Mouse (Mus musculus) gastrocnemius, postnatal 14 days (tissue): ENCODE data around the gene St3gal3. TPM values are rescaled to one million over a fixed set of nuclear protein-coding genes. Genes with fewer than 3 reads are reported as not detected.
A peak's percentile ranks its signal among the peaks of the same experiment; 100 is the strongest.

Experiments
- DNase-seq: peaks from one replicate; pipeline ENCODE4 v3.0.0; 2021; ENCODE audit warnings: mixed read lengths
- intact Hi-C: fragments of 180-260 bp; cut with DNase I; formaldehyde crosslinking; loops from one replicate; pipeline ENCODE4 v1.15.1; 2025; ENCODE audit warnings: low total_unique reads
- long read RNA-seq, 2 experiments: library from polyadenylated mRNA; stranded (forward); transcript quantifications; one replicate each; pipeline ENCODE4 v2.0.0; 2021
- total RNA-seq, 2 experiments: library from RNA; stranded (reverse); gene quantifications; 2 replicates each; pipeline ENCODE4 v1.2.3; 2021

Gene St3gal3
- total RNA-seq, result 10 to 100 TPM; 50.0 to 56.1 TPM
- long read RNA-seq, experiment 1, transcript St3gal3-201 (12 exons, 2,549 nt), result major isoform, 13 of 34 reads
- long read RNA-seq, experiment 1, partial matches to known transcripts, result 6 of 34 reads
- long read RNA-seq, experiment 1, other reads (novel, unspliced or antisense), result 12 of 34 reads
- long read RNA-seq, experiment 2, transcript St3gal3-201 (12 exons, 2,549 nt), result major isoform, 23 of 40 reads
- long read RNA-seq, experiment 2, partial matches to known transcripts, result 6 of 40 reads
- long read RNA-seq, experiment 2, other reads (novel, unspliced or antisense), result 8 of 40 reads

GRCm38 (mm10) chr4:118134485-118135365 lies at the start of gene St3gal3:
St3gal3 (minus strand) TSS chr4:118134914.
- DNase-seq, result peak; percentile 100
- intact Hi-C loops, result no loop called here

GRCm38 (mm10) chr4:118180301-118181080 lies 45.8 kb upstream of the St3gal3 start:
- intact Hi-C loops, result no loop called here
- DNase-seq, result no peak

GRCm38 (mm10) chr4:118179467-118180300 lies 45.0 kb upstream of the St3gal3 start, which contains the start of gene Kdm4a:
Kdm4a (minus strand) TSS chr4:118180043.
- DNase-seq, result peak; percentile 94
- intact Hi-C loops, result no loop called here

- intact Hi-C loops, result no loop called here
- DNase-seq, result no peak
These were observed 44.3 kb upstream of the St3gal3 start for GRCm38 (mm10) chr4:118178952-118179466.

GRCm38 (mm10) chr4:118172461-118172860 lies 37.7 kb upstream of the St3gal3 start:
- intact Hi-C loops, result no loop called here

GRCm38 (mm10) chr4:118171006-118171405 lies 36.3 kb upstream of the St3gal3 start:
- intact Hi-C loops, result no loop called here

More at GRCm38 (mm10) chr4:118172461-118172860, 37.7 kb upstream of the St3gal3 start:
- DNase-seq, result no peak

GRCm38 (mm10) chr4:118162123-118162522 lies 27.4 kb upstream of the St3gal3 start:
- no peak for DNase-seq
- intact Hi-C loops, result no loop called here

More at GRCm38 (mm10) chr4:118171006-118171405, 36.3 kb upstream of the St3gal3 start:
- DNase-seq, result no peak

GRCm38 (mm10) chr4:118157666-118158065 lies 23.0 kb upstream of the St3gal3 start:
- DNase-seq, result no peak
- intact Hi-C loops, result no loop called here

GRCm38 (mm10) chr4:118156559-118156958 lies 21.8 kb upstream of the St3gal3 start:
- DNase-seq, result no peak
- intact Hi-C loops, result no loop called here

GRCm38 (mm10) chr4:118154889-118155288 lies 20.2 kb upstream of the St3gal3 start:
- intact Hi-C loops, result no loop called here
- DNase-seq, result no peak

- peak; percentile 81 for DNase-seq
- intact Hi-C loops, result no loop called here
These were observed 17.5 kb upstream of the St3gal3 start for GRCm38 (mm10) chr4:118152020-118152785.

GRCm38 (mm10) chr4:118150804-118151203 lies 16.1 kb upstream of the St3gal3 start:
- DNase-seq, result no peak
- intact Hi-C loops, result no loop called here

GRCm38 (mm10) chr4:118149956-118150680 lies 15.4 kb upstream of the St3gal3 start:
- intact Hi-C loops, result no loop called here
- DNase-seq, result no peak

- no peak for DNase-seq
- intact Hi-C loops, result no loop called here
These were observed 14.4 kb upstream of the St3gal3 start for GRCm38 (mm10) chr4:118149055-118149576.

GRCm38 (mm10) chr4:118148317-118148687 lies 13.6 kb upstream of the St3gal3 start:
- intact Hi-C loops, result no loop called here
- no peak for DNase-seq

GRCm38 (mm10) chr4:118147547-118148316 lies 13.0 kb upstream of the St3gal3 start:
- intact Hi-C loops, result no loop called here
- peak; percentile 59 for DNase-seq
